Mouse (Mus musculus): Measurements from ENCODE around the gene Fam167b. TPM values are rescaled to one million over a fixed set of nuclear protein-coding genes. Genes with fewer than 3 reads are reported as not detected.
A peak's percentile ranks its signal among the peaks of the same experiment; 100 is the strongest.

Gene Fam167b
- polyA plus RNA-seq, 1 experiment from 2014 or later = 3.6 TPM

GRCm38 (mm10) chr4:129573093-129573370 is 5.3 kb downstream of the Fam167b start:
- Histone ChIP-seq H3K4me1 (ENCODE audit: control insufficient read depth, insufficient read depth, low read length) (peaks cover 6% of the 10 kb centered on the region; the same call in 1 of the 2 replicates), H3K4me2 (no peak overlapping the region), H3K27me3 (ENCODE audit: control insufficient read depth, insufficient read depth, low read length) (no peaks in the 10 kb centered on the region), H3K9me3 (replicated peaks; ENCODE audit: control insufficient read depth, low read length) (no peaks in the 10 kb centered on the region), H3K27ac (ENCODE audit: low read depth, low read length) (no peak overlapping the region), H3K4me3 (ENCODE audit: low read depth, low read length) (no peak overlapping the region), H3K9ac (ENCODE audit: low read depth, low read length) (no peak overlapping the region), H3K36me3 (ENCODE audit: control insufficient read depth, insufficient read depth, low read length) (no peaks in the 10 kb centered on the region)
- ATAC-seq (replicated peaks; ENCODE audit: insufficient number of reproducible peaks, low FRiP score, low TSS enrichment) = no peak
- 98% methylated on average over 4 of the region's 4 CpGs for WGBS (ENCODE audit: insufficient replicate concordance)

DNA sequence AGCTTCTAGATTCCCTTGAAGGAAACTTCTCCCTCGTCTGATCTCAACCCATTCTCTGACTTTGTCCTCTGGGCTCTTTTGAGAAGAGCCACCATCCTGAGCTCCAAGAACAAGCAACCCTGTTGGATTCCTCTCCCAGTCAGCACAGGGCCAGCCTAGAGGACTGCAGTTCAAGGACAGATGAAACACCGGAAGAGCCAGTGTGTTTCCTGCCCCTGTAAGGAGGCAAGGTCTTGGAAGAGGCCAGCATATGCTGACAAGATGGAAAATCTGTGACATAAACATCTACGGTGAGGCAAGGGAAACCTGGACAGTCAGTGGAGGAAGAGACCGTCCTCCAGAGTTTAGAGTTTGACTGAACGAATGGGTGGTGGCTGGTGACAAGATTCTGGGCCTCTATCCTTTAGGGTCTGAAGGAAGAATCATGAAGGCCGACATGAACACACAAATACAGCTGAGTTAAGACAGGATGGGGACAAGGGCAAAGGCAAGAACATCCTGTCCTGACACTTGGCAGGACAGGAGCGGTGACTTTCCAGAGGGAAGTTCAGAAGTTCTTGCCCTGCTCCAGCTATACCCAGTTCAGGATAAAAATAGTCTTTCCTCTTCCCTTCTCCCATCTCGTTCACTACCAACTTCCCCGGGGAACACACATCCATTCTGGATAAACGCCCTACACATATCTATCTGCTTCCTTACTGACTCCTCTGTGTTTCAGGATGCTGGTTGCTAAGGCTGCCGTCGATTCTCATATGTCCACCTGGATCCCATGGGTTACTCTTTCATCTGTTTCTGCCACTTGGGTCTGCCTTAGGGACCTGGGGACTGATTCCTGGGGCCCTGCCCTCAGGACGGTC is 5.9 kb downstream of the Fam167b start:
- no peak for ATAC-seq (replicated peaks; ENCODE audit: insufficient number of reproducible peaks, low FRiP score, low TSS enrichment)
- H3K27me3 ChIP-seq (ENCODE audit: control insufficient read depth, insufficient read depth, low read length) = no peaks in the 10 kb centered on the region
- H3K9me3 ChIP-seq (replicated peaks; ENCODE audit: control insufficient read depth, low read length) = no peaks in the 10 kb centered on the region
- no peaks in the 10 kb centered on the region for H3K36me3 ChIP-seq (ENCODE audit: control insufficient read depth, insufficient read depth, low read length)
- no peak overlapping the region for H3K4me2 ChIP-seq
- no peak overlapping the region for H3K9ac ChIP-seq (ENCODE audit: low read depth, low read length)
- H3K4me3 ChIP-seq (ENCODE audit: low read depth, low read length) = no peak overlapping the region
- 63% methylated on average over 13 of the region's 13 CpGs for WGBS (ENCODE audit: insufficient replicate concordance)
- H3K27ac ChIP-seq (ENCODE audit: low read depth, low read length) = peak overlapping the region; percentile 0; the same call in 1 of the 2 replicates
- peaks cover 6% of the 10 kb centered on the region; the same call in 1 of the 2 replicates for H3K4me1 ChIP-seq (ENCODE audit: control insufficient read depth, insufficient read depth, low read length)

DNA sequence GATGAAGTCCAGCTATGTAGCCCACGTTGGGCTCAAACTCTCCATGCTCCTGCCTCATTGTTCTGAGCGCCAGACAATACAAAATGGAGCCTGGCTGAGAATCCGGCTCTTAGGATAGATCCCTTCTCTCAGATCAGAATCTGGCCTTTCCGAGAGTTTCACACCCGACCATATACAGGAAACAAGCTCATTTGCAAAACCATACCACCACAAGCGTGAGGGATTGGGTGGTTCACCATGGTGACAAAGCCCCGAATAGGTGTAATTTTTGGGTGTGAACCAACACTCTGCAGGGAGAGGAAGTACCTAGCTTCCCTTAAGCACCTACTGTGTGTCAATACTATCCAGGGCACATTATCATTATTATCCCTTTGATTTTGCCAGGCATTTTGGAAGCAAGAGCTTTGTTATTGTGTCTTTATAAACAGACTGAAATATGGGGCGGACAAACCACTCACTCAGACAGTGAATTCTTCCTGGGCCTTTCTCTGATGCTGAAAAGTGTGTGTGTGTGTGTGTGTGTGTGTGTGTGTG is 6.7 kb downstream of the Fam167b start:
- WGBS (ENCODE audit: insufficient replicate concordance) = 68% methylated on average over 8 of the region's 8 CpGs

DNA sequence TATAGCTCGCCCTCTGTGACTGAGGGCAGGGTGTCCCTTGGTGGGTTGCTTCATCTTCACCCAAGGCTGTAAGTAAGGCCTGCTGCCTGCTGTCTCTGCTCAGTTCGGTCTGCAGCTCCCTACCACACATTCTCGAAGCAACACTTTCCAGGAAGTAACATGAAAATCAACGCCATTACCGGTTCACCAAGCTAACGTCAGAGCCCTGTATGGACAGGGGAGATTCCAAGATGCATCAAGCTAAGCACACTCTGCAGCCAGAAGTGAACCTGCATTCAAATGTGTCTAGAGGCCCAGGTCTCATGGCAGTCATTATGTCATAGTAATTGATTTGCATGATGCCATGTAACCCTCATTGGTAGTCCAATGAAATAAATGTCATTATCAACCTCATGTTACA is 8.3 kb downstream of the Fam167b start:
- no peaks in the 10 kb centered on the region for H3K9me3 ChIP-seq (replicated peaks; ENCODE audit: control insufficient read depth, low read length)
- no peak overlapping the region for H3K27ac ChIP-seq (ENCODE audit: low read depth, low read length)
- H3K9ac ChIP-seq (ENCODE audit: low read depth, low read length) = no peak overlapping the region
- no peak overlapping the region for H3K4me2 ChIP-seq
- H3K27me3 ChIP-seq (ENCODE audit: control insufficient read depth, insufficient read depth, low read length) = no peaks in the 10 kb centered on the region
- H3K4me3 ChIP-seq (ENCODE audit: low read depth, low read length) = no peak overlapping the region
- WGBS (ENCODE audit: insufficient replicate concordance) = 81% methylated on average over 6 of the region's 6 CpGs
- H3K36me3 ChIP-seq (ENCODE audit: control insufficient read depth, insufficient read depth, low read length) = no peaks in the 10 kb centered on the region
- peaks cover 1% of the 10 kb centered on the region; the same call in 1 of the 2 replicates for H3K4me1 ChIP-seq (ENCODE audit: control insufficient read depth, insufficient read depth, low read length)
- no peak for ATAC-seq (replicated peaks; ENCODE audit: insufficient number of reproducible peaks, low FRiP score, low TSS enrichment)

More for the DNA sequence above, 6.7 kb downstream of the Fam167b start:
- no peak overlapping the region for H3K4me2 ChIP-seq
- H3K36me3 ChIP-seq (ENCODE audit: control insufficient read depth, insufficient read depth, low read length) = no peaks in the 10 kb centered on the region
- ATAC-seq (replicated peaks; ENCODE audit: insufficient number of reproducible peaks, low FRiP score, low TSS enrichment) = no peak
- H3K27me3 ChIP-seq (ENCODE audit: control insufficient read depth, insufficient read depth, low read length) = no peaks in the 10 kb centered on the region
- H3K27ac ChIP-seq (ENCODE audit: low read depth, low read length) = no peak overlapping the region
- H3K4me1 ChIP-seq (ENCODE audit: control insufficient read depth, insufficient read depth, low read length) = peaks cover 6% of the 10 kb centered on the region; the same call in 1 of the 2 replicates
- no peak overlapping the region for H3K4me3 ChIP-seq (ENCODE audit: low read depth, low read length)
- no peak overlapping the region for H3K9ac ChIP-seq (ENCODE audit: low read depth, low read length)
- H3K9me3 ChIP-seq (replicated peaks; ENCODE audit: control insufficient read depth, low read length) = no peaks in the 10 kb centered on the region

GRCm38 (mm10) chr4:129568366-129568765 is 10.0 kb downstream of the Fam167b start:
- H3K9me3 ChIP-seq (replicated peaks; ENCODE audit: control insufficient read depth, low read length) = no peaks in the 10 kb centered on the region
- H3K4me3 ChIP-seq (ENCODE audit: low read depth, low read length) = no peak overlapping the region
- no peaks in the 10 kb centered on the region for H3K36me3 ChIP-seq (ENCODE audit: control insufficient read depth, insufficient read depth, low read length)
- ATAC-seq (replicated peaks; ENCODE audit: insufficient number of reproducible peaks, low FRiP score, low TSS enrichment) = no peak
- WGBS (ENCODE audit: insufficient replicate concordance) = 83% methylated on average over 7 of the region's 7 CpGs
- H3K9ac ChIP-seq (ENCODE audit: low read depth, low read length) = no peak overlapping the region
- no peak overlapping the region for H3K27ac ChIP-seq (ENCODE audit: low read depth, low read length)
- no peak overlapping the region for H3K4me2 ChIP-seq
- H3K27me3 ChIP-seq (ENCODE audit: control insufficient read depth, insufficient read depth, low read length) = no peaks in the 10 kb centered on the region
- no peaks in the 10 kb centered on the region for H3K4me1 ChIP-seq (ENCODE audit: control insufficient read depth, insufficient read depth, low read length)

DNA sequence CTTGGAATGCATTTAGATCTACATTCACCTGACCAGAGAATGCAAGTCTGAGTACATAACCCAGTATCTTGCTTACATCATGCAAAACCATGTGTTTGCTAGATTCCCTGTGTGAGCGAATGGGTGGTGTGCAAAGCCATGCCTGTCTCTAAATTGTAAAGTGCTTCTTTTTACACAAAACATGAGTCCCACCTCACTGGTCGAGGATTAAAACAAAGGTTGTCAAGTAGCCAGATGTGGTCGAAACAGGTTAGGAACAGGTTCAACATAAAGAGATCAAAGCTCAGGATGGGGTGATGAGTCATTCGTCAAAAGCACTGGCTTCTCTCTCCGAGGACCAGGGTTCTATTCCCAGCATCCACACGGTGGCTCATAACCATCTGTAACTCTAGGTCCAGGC is 13.2 kb downstream of the Fam167b start:
- Histone ChIP-seq H3K27me3 (ENCODE audit: control insufficient read depth, insufficient read depth, low read length) (no peaks in the 10 kb centered on the region), H3K4me2 (no peak overlapping the region), H3K9ac (ENCODE audit: low read depth, low read length) (no peak overlapping the region), H3K36me3 (ENCODE audit: control insufficient read depth, insufficient read depth, low read length) (no peaks in the 10 kb centered on the region), H3K27ac (ENCODE audit: low read depth, low read length) (no peak overlapping the region), H3K9me3 (replicated peaks; ENCODE audit: control insufficient read depth, low read length) (no peaks in the 10 kb centered on the region), H3K4me1 (ENCODE audit: control insufficient read depth, insufficient read depth, low read length) (no peaks in the 10 kb centered on the region), H3K4me3 (ENCODE audit: low read depth, low read length) (no peak overlapping the region)
- ATAC-seq (replicated peaks; ENCODE audit: insufficient number of reproducible peaks, low FRiP score, low TSS enrichment) = no peak
- WGBS (ENCODE audit: insufficient replicate concordance) = 79% methylated on average over 6 of the region's 6 CpGs

- Histone ChIP-seq H3K36me3 (ENCODE audit: control insufficient read depth, insufficient read depth, low read length) (no peaks in the 10 kb centered on the region), H3K9ac (ENCODE audit: low read depth, low read length) (no peak overlapping the region), H3K4me2 (no peak overlapping the region), H3K4me1 (ENCODE audit: control insufficient read depth, insufficient read depth, low read length) (no peaks in the 10 kb centered on the region), H3K9me3 (replicated peaks; ENCODE audit: control insufficient read depth, low read length) (no peaks in the 10 kb centered on the region), H3K27me3 (ENCODE audit: control insufficient read depth, insufficient read depth, low read length) (no peaks in the 10 kb centered on the region), H3K27ac (ENCODE audit: low read depth, low read length) (no peak overlapping the region), H3K4me3 (ENCODE audit: low read depth, low read length) (no peak overlapping the region)
- 69% methylated on average over 8 of the region's 8 CpGs for WGBS (ENCODE audit: insufficient replicate concordance)
- no peak for ATAC-seq (replicated peaks; ENCODE audit: insufficient number of reproducible peaks, low FRiP score, low TSS enrichment)
Measured at GRCm38 (mm10) chr4:129563718-129564117, 14.6 kb downstream of the Fam167b start.

- 74% methylated on average over 5 of the region's 5 CpGs for WGBS (ENCODE audit: insufficient replicate concordance)
- no peak for ATAC-seq (replicated peaks; ENCODE audit: insufficient number of reproducible peaks, low FRiP score, low TSS enrichment)
Measured at GRCm38 (mm10) chr4:129561184-129561583, 17.2 kb downstream of the Fam167b start.

More at GRCm38 (mm10) chr4:129561184-129561583, 17.2 kb downstream of the Fam167b start:
- no peak overlapping the region for H3K9ac ChIP-seq (ENCODE audit: low read depth, low read length)
- H3K27ac ChIP-seq (ENCODE audit: low read depth, low read length) = no peak overlapping the region
- H3K4me3 ChIP-seq (ENCODE audit: low read depth, low read length) = no peak overlapping the region
- no peak overlapping the region for H3K4me2 ChIP-seq
- no peaks in the 10 kb centered on the region for H3K36me3 ChIP-seq (ENCODE audit: control insufficient read depth, insufficient read depth, low read length)
- peaks cover 7% of the 10 kb centered on the region; the same call in 1 of the 2 replicates for H3K4me1 ChIP-seq (ENCODE audit: control insufficient read depth, insufficient read depth, low read length)
- no peaks in the 10 kb centered on the region for H3K9me3 ChIP-seq (replicated peaks; ENCODE audit: control insufficient read depth, low read length)
- H3K27me3 ChIP-seq (ENCODE audit: control insufficient read depth, insufficient read depth, low read length) = no peaks in the 10 kb centered on the region

Measured in heart, embryonic 11.5 days (tissue).